Mouse (Mus musculus): ENCODE results near the gene Fn1. TPM values are rescaled to one million over a fixed set of nuclear protein-coding genes. Genes with fewer than 3 reads are reported as not detected.

Fn1 gene
- total RNA-seq, 2 experiments from 2014 or later: 19.0 to 70.8 TPM

- no peak for DNase-seq (ENCODE audit: low spot score in 2 of 2)
Observed at GRCm38 (mm10) chr1:71539641-71540040, 113.4 kb downstream of the Fn1 start.

Other genes with a start within 250 kb of the Fn1 start
- gene Abca12, start 238.3 kb downstream of the Fn1 start, total RNA-seq (2021): not detected
- 10 to 100 TPM; 53.6 to 59.2 TPM for gene Atic, start 96.0 kb downstream of the Fn1 start, total RNA-seq (2021)